Mouse (Mus musculus) frontal cortex, adult 2 months (tissue): ENCODE results near the gene Cda. TPM values are rescaled to one million over a fixed set of nuclear protein-coding genes. Genes with fewer than 3 reads are reported as not detected.

Experiments
- DNase-seq, 2 experiments: peaks; one replicate each; pipeline ENCODE4 v3.0.0; 2022; ENCODE audit warnings: low spot score in 1 of 2; ENCODE audit errors: extremely low spot score in 1 of 2
- polyA plus RNA-seq: library from polyadenylated mRNA; depleted of rRNA; stranded (reverse); fragments of >200 nt; gene quantifications from 2 replicates; pipeline ENCODE4 v1.2.3, GENCODE M21; 2012; rRNA removed

The Cda gene
- polyA plus RNA-seq, result 3.6 and 3.7 TPM in 2 replicates

- DNase-seq, result peak in 1 of 2 experiments; percentile 44
Measured at GRCm38 (mm10) chr4:138367641-138368497, at the start of gene Cda. Cda (minus strand) TSS chr4:138367992.

GRCm38 (mm10) chr4:138416414-138416813 is 48.6 kb upstream of the Cda start:
- no peak for DNase-seq

DNA sequence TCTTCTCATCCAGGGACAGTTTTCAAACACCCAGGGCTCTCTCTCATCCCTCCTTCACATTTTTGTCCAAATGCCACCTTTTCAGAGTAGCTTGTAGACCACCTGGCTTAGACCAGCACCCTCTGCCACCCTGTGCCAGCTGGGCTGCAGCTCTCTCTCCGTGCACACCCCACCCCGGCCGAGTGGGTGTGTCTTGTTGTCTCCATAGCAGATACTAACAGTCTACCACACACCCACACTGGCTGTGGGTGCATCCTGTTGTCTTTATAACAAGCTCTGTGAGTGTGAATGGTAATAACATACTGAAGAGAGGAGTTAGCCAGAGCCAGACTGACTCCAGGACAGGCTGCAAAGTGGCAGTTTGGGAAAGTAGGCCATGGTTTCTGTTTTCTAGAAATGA is 48.2 kb upstream of the Cda start:
- DNase-seq, result peak in 1 of 2 experiments; percentile 77

GRCm38 (mm10) chr4:138414725-138415124 is 46.9 kb upstream of the Cda start:
- DNase-seq, result peak in 1 of 2 experiments; percentile 78

- DNase-seq, result peak in 1 of 2 experiments; percentile 19
Measured at GRCm38 (mm10) chr4:138411504-138412121, 43.8 kb upstream of the Cda start.

DNA sequence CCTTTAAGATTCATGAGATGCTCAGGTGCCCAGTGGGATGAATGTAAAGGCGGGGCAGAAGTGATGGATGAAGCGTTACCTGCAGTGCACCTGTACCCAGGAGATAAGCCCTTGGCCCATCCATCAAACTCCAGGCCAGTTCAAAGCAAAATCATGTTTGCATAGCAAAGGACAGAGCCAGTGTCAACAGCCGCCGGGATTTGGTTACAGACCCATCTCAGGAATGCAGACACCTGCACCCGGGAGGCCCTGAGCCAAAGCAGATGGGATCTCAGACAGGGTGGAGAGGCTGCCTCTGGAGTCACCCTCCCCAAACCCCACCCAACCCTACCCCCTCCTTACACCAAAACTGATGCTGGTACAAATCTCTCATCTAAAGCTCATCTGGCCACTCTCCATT is 43.2 kb upstream of the Cda start:
- DNase-seq, result no peak

GRCm38 (mm10) chr4:138407479-138408194 is 39.8 kb upstream of the Cda start:
- DNase-seq, result no peak

DNA sequence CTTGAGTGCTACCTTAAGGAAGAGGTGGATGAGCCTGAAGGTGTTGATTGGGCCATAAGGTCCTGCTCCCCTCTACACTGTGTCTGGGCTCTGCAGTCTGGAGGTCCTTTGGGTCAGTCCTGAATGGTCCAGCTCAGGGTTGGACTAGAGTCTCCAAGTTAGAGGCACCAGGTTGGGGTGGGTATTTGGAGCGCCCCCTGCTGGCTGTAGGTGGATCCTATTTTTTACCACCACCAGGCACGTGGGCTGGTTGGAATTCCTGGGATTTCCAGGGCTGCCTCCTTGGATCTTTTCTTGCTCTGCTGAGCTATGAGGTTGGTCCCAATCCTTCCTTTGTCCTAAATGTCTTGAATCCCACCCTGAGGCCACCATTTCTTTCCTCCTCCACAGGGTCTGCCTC is 37.0 kb upstream of the Cda start:
- peak in 1 of 2 experiments; percentile 42 for DNase-seq

GRCm38 (mm10) chr4:138396711-138397110 is 28.9 kb upstream of the Cda start:
- DNase-seq, result no peak

GRCm38 (mm10) chr4:138395971-138396645 is 28.3 kb upstream of the Cda start, which contains the start of gene Fam43b:
Fam43b (minus strand) TSS chr4:138396528.
- DNase-seq, result peak; percentile 62 to 87

DNA sequence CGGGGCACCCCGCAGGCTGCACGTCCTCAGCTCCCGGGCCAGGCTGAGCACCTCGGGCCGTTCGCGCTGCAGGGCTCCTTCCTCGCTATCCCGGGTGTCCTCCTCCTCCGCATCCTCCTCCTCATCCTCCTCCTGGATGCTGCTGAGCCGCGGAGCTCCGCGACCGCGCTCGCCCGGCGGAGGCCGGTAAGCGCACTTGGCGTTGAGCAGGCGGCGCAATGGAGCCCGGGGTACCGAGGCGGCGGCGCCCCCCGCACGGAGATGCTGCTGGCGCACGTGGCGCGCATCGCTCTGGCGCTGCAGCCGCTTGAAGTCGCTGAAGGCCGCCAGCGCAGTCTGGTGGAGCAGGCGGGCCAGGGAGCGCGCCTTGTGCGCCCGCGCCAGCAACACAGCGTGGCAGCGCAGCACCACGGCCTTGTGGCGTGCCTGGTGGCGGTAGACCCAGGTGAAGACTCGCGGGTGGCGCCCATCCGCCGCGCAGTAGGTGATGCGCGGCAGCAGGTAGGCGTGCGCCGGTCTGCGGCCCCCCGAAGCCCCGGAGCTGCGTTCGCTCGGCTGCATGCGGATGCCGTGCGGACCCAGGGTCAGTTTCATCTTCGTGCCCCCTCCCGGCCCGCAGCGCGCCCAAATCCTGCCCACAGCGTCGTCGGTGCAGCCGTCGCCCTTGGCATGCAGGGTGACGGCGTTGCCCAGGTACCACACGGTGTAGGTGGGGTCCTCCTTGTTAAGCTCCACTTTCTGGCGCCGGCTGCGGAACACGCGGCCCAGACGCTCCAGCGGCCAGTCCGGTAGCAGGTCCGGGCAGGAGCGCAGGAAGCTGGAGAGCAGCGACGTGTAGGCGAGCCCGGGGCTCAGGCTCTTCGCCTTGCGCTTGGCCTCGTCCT is 27.5 kb upstream of the Cda start:
- peak in 1 of 2 experiments; percentile 64 for DNase-seq

GRCm38 (mm10) chr4:138393703-138394102 is 25.9 kb upstream of the Cda start:
- DNase-seq, result peak in 1 of 2 experiments; percentile 56

- DNase-seq, result no peak
Measured at GRCm38 (mm10) chr4:138383789-138384188, 16.0 kb upstream of the Cda start.

- DNase-seq, result no peak
Measured at GRCm38 (mm10) chr4:138382462-138382861, 14.7 kb upstream of the Cda start.

DNA sequence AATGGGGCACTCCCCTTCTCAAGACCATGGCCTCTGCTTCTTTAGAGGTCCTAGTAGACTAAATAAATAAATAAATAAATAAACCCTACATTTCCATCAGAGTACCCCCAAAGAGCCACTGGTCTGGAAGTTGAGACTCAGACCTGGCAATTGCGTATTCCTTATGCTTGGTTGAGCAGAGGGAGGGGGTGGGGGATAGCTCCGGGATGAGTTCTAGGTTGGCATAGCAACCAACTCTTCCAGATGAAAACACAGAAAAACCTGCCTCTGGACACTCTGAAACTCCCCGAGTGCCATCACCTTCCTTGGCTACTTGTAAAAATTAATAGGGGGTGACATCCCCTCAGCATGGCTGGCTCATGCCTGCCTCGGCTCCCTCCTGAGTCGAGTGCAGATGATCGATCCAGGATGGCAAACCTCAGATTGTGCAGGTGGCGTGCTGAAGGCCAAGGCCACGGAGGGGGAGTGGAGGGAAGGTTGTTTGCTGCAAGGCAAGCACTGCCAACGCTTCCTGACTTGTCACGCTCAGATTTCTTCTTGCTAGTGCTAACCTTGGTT is 12.4 kb upstream of the Cda start:
- no peak for DNase-seq

DNA sequence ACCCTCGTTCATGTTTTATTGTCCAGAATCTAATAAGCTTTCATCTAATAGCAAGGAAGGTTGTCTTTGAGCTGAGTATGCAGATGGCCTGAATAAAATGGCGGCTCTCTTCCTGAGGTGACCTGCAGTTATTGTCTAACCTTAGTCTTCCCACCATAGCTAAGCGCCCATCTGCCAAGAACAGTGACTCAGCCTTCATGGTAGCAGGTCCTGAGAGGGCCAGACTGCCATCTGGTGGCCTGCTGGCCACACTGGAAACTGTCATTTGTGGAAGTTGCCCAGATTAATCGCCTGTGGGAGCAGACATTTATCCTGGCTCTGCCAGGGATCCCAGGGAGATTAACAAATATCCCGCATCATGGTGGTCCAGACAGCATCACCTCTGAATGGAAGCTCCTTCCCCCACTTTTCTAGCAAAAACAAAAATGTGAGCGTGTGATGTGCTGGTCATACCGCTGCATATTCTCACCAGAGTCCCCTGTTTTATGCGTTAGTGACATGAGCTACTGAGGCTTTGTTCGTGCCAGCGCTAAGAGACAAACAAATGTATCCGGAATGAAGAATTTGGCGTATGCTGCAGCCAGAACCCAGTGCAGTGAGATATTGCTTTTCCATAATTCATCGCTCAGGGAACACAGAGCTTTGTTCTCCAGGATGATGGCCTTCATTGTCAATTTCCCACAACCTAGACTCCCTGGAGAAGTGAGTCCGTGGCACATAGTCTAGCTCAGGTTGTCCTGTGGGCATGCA is 11.5 kb upstream of the Cda start:
- peak in 1 of 2 experiments; percentile 79 for DNase-seq

- peak in 1 of 2 experiments; percentile 79 for DNase-seq
Measured at GRCm38 (mm10) chr4:138377526-138377925, 9.7 kb upstream of the Cda start.

DNA sequence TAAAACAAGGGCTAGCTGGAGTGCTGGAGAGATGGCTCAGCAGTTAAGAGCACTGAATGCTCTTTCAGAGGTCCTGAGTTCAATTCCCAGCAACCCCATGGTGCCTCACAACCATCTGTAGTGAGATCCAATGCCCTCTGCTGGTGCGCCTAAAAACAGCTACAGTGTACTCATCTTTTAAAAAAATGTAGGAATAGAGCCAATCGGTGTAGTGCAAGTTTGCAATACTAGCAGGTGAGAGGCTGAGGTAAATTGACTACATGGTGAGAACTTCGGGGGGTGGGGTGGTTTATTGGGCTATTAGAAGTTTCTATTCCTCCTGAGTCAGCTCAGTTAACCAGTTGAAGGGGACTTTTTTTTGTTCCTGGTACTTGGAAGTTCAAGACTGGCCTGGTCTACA is 7.3 kb upstream of the Cda start:
- no peak for DNase-seq
